Mouse (Mus musculus): ENCODE data around the gene AU040320.

DNA sequence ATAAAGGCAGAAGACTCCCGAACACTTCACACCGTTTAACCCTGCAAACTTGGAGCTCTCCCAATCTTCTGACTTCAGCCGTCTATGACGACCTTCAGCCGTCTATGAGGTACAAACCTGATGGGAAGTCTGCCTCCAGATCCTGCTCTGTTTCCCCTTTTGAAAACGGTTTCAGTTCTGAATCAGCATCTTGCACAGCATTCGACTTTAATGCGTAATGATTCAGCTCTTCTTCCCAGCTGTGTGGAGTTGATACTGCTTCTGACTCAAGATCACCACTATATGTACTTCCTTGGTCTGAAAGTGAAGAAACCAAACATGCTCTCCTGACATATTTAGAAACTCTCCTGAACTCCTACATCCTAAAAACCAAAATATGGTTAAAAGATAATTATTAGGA, 136.5 kb downstream of the AU040320 start:
- TF ChIP-seq POLR2A (IDR thresholded peaks at IDR 0.05; ENCODE audit: insufficient read depth, low read depth, low read length) (no peak), CTCF (IDR thresholded peaks at IDR 0.05) (no peak), EP300 (IDR thresholded peaks at IDR 0.05; ENCODE audit: insufficient read depth, low read depth, low read length) (no peak)
